In genomic region chr10:40529617-40530016, GRCm38 (mm10) we compare ENCODE assay signal across 10 mouse cellular contexts. TPM values are rescaled to one million over a fixed set of nuclear protein-coding genes. Genes with fewer than 3 reads are reported as not detected.
A peak's percentile ranks its signal among the peaks of the same experiment; 100 is the strongest.
DNase-seq lines count a peak whose midpoint lies in the region; ATAC-seq and TF ChIP-seq lines count a peak whose summit lies in the region.
"Had no signal": no experiment of that assay in that cellular context is flagged by ENCODE, and none has a peak within 500 bp of the region (broad histone marks: within the 10 kb centered on the region; RNA-seq: fewer than 3 reads in every experiment).

No protein-coding gene starts in this region.

- WGBS in liver, embryonic 11.5 days, result 40% methylated on average over 6 of the region's 6 CpGs
- WGBS in small intestine, adult 2 months, result 56% methylated on average over 6 of the region's 6 CpGs

- no peak for TF ChIP-seq POLR2A in small intestine, adult 2 months (IDR thresholded peaks at IDR 0.05; ENCODE audit: low read depth, low read length)

- H3K4me3 ChIP-seq in liver, embryonic 11.5 days (ENCODE audit: low read depth, low read length), result no peak overlapping the region
- no peak overlapping the region for H3K4me3 ChIP-seq in small intestine, adult 2 months (ENCODE audit: low read depth, low read length)
- H3K4me3 ChIP-seq: embryonic facial prominence, embryonic 13.5 days had no signal

- no peaks in the 10 kb centered on the region for H3K9me3 ChIP-seq in liver, embryonic 11.5 days (ENCODE audit: control insufficient read depth, low read length)

- TF ChIP-seq CTCF in small intestine, adult 2 months (IDR thresholded peaks at IDR 0.05; ENCODE audit: extremely low read depth, insufficient read length, insufficient replicate concordance, low read depth, low read length), result peak; percentile 32; the same call in 1 of the 2 replicates

- peak; percentile 32 to 60 for DNase-seq in heart, adult 18-20 months
- DNase-seq in heart, adult 8-10 months (ENCODE audit: low spot score), result no peak
- DNase-seq in urinary bladder, postnatal 14 days (ENCODE audit: low spot score), result peak; percentile 49
- DNase-seq in urinary bladder, postnatal 36 days (ENCODE audit: low spot score in 2 of 2), result no peak
- peak; percentile 81 for DNase-seq in embryo, embryonic 10.5 days (ENCODE audit: low spot score)
- no peak for DNase-seq in liver, embryonic 11.5 days (ENCODE audit: low spot score)

- H3K36me3 ChIP-seq in liver, embryonic 11.5 days (ENCODE audit: control insufficient read depth, insufficient read depth, low read length), result no peaks in the 10 kb centered on the region
- H3K36me3 ChIP-seq in small intestine, adult 2 months (ENCODE audit: control insufficient read depth, insufficient read depth, low read length), result no peaks in the 10 kb centered on the region
- H3K36me3 ChIP-seq: embryonic facial prominence, embryonic 13.5 days had no signal

- peaks cover 18% of the 10 kb centered on the region for H3K4me1 ChIP-seq in liver, embryonic 11.5 days (replicated peaks; ENCODE audit: control insufficient read depth, insufficient read depth, low read length)
- H3K4me1 ChIP-seq in small intestine, adult 2 months (ENCODE audit: control insufficient read depth, insufficient read depth, insufficient read length, low read length), result no peaks in the 10 kb centered on the region

- no peak overlapping the region for H3K27ac ChIP-seq in liver, embryonic 11.5 days (ENCODE audit: low read depth, low read length)
- H3K27ac ChIP-seq in small intestine, adult 2 months (ENCODE audit: insufficient read depth, low read depth, low read length), result no peak overlapping the region
- H3K27ac ChIP-seq: embryonic facial prominence, embryonic 13.5 days had no signal

- H3K27me3 ChIP-seq in liver, embryonic 11.5 days (replicated peaks; ENCODE audit: control insufficient read depth, insufficient read depth, low read length), result no peaks in the 10 kb centered on the region
- no peaks in the 10 kb centered on the region for H3K27me3 ChIP-seq in small intestine, adult 2 months (ENCODE audit: control insufficient read depth, insufficient read depth, low read length)
- H3K27me3 ChIP-seq: embryonic facial prominence, embryonic 13.5 days had no signal

- H3K4me2 ChIP-seq in liver, embryonic 11.5 days, result peak overlapping the region; percentile 25; the same call in 1 of the 2 replicates
- H3K4me2 ChIP-seq: embryonic facial prominence, embryonic 13.5 days had no signal

- ATAC-seq in liver, embryonic 11.5 days (replicated peaks; ENCODE audit: low FRiP score), result peak; percentile 53; the same call in 1 of the 2 replicates
- ATAC-seq in erythroid progenitor cell, adult 5-6 weeks (replicated peaks; ENCODE audit: low FRiP score, poor library complexity, severe bottlenecking), result no peak

- H3K9ac ChIP-seq in liver, embryonic 11.5 days (ENCODE audit: low read depth, low read length), result no peak overlapping the region
- H3K9ac ChIP-seq: embryonic facial prominence, embryonic 13.5 days had no signal

RNA-seq across cellular contexts. Expression of gene Slc22a16, which starts 40.5 kb away (rescaled TPM):
- total RNA-seq in heart, adult 18-20 months (2021), result not detected
- total RNA-seq in heart, adult 8-10 months (2022), result not detected
- polyA plus RNA-seq in liver, embryonic 11.5 days (2014; fragmentation: Nextera tagmentation; extraction: Ambion mirVana), result not detected in 2 replicates
- not detected in 2 replicates for polyA plus RNA-seq in small intestine, adult 2 months (2012; rRNA removed)
- not detected in 2 replicates for total RNA-seq in erythroid progenitor cell, adult 5-6 weeks (2015; ENCODE audit: low replicate concordance)
- not detected in 2 replicates for total RNA-seq in erythroid progenitor cell, adult 5-6 weeks (2017; ENCODE audit: low replicate concordance)
- polyA plus RNA-seq: embryonic facial prominence, embryonic 13.5 days; limb, embryonic 14.5 days had no signal

Comparison
In these comparisons a context has a peak if more than half of its experiments do, and no peak if none do; other contexts are left out.
1. DNase-seq: peak in heart, adult 18-20 months (2 of 2), urinary bladder, postnatal 14 days (single experiment) and embryo, embryonic 10.5 days (single experiment); none in heart, adult 8-10 months (single experiment), urinary bladder, postnatal 36 days (0 of 2) and liver, embryonic 11.5 days (single experiment).